Mouse (Mus musculus): Measurements from ENCODE around the gene 2310034G01Rik.

GRCm38 (mm10) chr19:46324366-46324765, 25.7 kb downstream of the 2310034G01Rik start:
- TF ChIP-seq POLR2A (IDR thresholded peaks at IDR 0.05; ENCODE audit: insufficient read depth, low read depth, low read length) (no peak), CTCF (IDR thresholded peaks at IDR 0.05; ENCODE audit: insufficient read depth, low read depth, low read length) (no peak)
